Mouse (Mus musculus) forebrain, embryonic 16.5 days (tissue): ENCODE data around the gene Enpp6. TPM values are rescaled to one million over a fixed set of nuclear protein-coding genes. Genes with fewer than 3 reads are reported as not detected.

Source experiments
- ATAC-seq: fragments of 200-750 bp; cut with Nextera tagmentation; 2 replicates; pipeline ENCODE4 v1.8.0; 2017; ENCODE audit warnings: mild to moderate bottlenecking, moderate library complexity
- H3K27ac ChIP-seq: fragments of 300-500 bp; sonication (generic); 2 replicates; pipeline ENCODE4 v1.5.1; 2014; ENCODE audit warnings: low read length, control low read depth
- H3K27me3 ChIP-seq: fragments of 300-500 bp; sonication (generic); replicated peaks from 2 replicates; pipeline ENCODE4 v1.6.1; 2014; ENCODE audit warnings: low read length; ENCODE audit not compliant: control insufficient read depth, insufficient read depth
- H3K36me3 ChIP-seq: fragments of 300-500 bp; sonication (generic); 2 replicates; pipeline ENCODE4 v1.6.1; 2014; ENCODE audit not compliant: control insufficient read depth, insufficient read depth
- H3K4me1 ChIP-seq: fragments of 300-500 bp; sonication (generic); replicated peaks from 2 replicates; pipeline ENCODE4 v1.6.1; 2014; ENCODE audit warnings: low read length; ENCODE audit not compliant: control insufficient read depth, insufficient read depth
- H3K4me2 ChIP-seq: fragments of 300-500 bp; sonication (generic); 2 replicates; pipeline ENCODE4 v1.6.1; 2014; ENCODE audit warnings: mild to moderate bottlenecking, low read length, control low read depth
- H3K4me3 ChIP-seq: fragments of 300-500 bp; sonication (generic); replicated peaks from 2 replicates; pipeline ENCODE4 v1.5.1; 2014; ENCODE audit warnings: mild to moderate bottlenecking, low read length, control low read depth
- H3K9ac ChIP-seq: fragments of 300-500 bp; sonication (generic); replicated peaks from 2 replicates; pipeline ENCODE4 v1.6.1; 2014; ENCODE audit warnings: low read depth, low read length, control low read depth
- H3K9me3 ChIP-seq: fragments of 300-500 bp; sonication (generic); 2 replicates; pipeline ENCODE4 v1.6.1; 2016; ENCODE audit warnings: low read length; ENCODE audit not compliant: control insufficient read depth
- WGBS: fragments of 180-500 bp; shearing (Covaris S2); extraction: QIAGEN DNeasy Blood & Tissue Kit; methylation state at CpG from one replicate; pipeline ENCODE4 v1.1.7; 2014; 5-methylcytosine and 5-hydroxymethylcytosine counted together
- polyA plus RNA-seq: library from polyadenylated mRNA; unstranded; fragments of >200 nt; fragmentation: Nextera tagmentation; extraction: Ambion mirVana; gene quantifications from 2 replicates; pipeline ENCODE4 v1.2.1, GENCODE M21; 2015

The Enpp6 gene
- polyA plus RNA-seq, 1 experiment from 2014 or later: 0.11 TPM

- 94% methylated on average over 3 of the region's 3 CpGs for WGBS
- Histone ChIP-seq H3K9me3 (no peaks in the 10 kb centered on the region), H3K4me2 (no peak overlapping the region), H3K4me1 (no peaks in the 10 kb centered on the region), H3K9ac (no peak overlapping the region), H3K4me3 (no peak overlapping the region), H3K27me3 (no peaks in the 10 kb centered on the region), H3K27ac (no peak overlapping the region), H3K36me3 (no peaks in the 10 kb centered on the region)
- no peak for ATAC-seq
These were observed 146.7 kb downstream of the Enpp6 start for GRCm38 (mm10) chr8:47133381-47133780.

DNA sequence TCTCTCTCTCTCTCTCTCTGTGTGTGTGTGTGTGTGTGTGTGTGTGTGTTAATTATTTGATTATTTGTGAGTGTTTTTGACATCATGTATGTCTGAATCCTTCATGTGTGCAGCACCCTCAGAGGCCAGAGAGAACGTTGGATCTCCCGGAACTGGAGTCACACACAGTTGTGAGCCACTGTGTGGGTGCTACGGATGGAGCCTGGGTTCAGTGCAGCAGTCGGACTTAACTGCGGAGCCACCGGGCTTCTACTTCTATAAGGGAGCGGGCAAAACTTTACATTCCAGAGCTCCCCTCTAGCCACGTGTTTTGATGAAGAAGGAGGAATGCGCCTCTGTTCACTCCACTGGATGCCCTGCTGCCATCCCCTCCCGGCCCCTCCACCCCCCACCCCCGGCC, 148.0 kb downstream of the Enpp6 start:
- H3K9ac ChIP-seq: no peak overlapping the region
- WGBS: 46% methylated on average over 11 of the region's 11 CpGs

DNA sequence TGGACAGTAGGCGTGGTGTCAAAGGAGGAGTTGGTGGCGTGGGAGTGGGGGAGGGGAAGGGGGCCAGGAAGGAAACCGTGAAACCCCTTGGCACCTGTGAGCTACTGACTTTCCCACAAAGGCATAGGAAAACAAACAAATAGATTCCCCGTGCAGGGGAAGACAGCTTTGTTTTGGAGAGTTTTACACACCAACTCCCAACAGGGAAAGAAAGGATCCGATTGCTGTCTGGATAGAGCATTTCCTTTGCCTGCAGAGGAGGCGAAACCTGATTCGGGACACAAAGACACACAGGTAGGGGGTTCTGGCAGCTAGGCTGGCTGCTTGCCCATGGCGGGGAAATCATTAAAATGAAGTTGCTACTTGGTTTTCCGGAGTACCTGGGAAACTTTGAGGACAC, 148.9 kb downstream of the Enpp6 start:
- ATAC-seq: no peak
- peak overlapping the region; percentile 25 for H3K4me2 ChIP-seq
- no peaks in the 10 kb centered on the region for H3K36me3 ChIP-seq
- no peak overlapping the region for H3K9ac ChIP-seq
- H3K27ac ChIP-seq: no peak overlapping the region
- no peaks in the 10 kb centered on the region for H3K27me3 ChIP-seq
- H3K4me1 ChIP-seq: no peaks in the 10 kb centered on the region
- no peak overlapping the region for H3K4me3 ChIP-seq
- no peaks in the 10 kb centered on the region for H3K9me3 ChIP-seq
- WGBS: 15% methylated on average over 9 of the region's 9 CpGs

More for the DNA sequence above, 148.0 kb downstream of the Enpp6 start:
- Histone ChIP-seq H3K4me3 (no peak overlapping the region), H3K36me3 (no peaks in the 10 kb centered on the region), H3K27ac (no peak overlapping the region), H3K4me1 (no peaks in the 10 kb centered on the region), H3K27me3 (no peaks in the 10 kb centered on the region), H3K4me2 (no peak overlapping the region), H3K9me3 (no peaks in the 10 kb centered on the region)
- ATAC-seq: no peak

DNA sequence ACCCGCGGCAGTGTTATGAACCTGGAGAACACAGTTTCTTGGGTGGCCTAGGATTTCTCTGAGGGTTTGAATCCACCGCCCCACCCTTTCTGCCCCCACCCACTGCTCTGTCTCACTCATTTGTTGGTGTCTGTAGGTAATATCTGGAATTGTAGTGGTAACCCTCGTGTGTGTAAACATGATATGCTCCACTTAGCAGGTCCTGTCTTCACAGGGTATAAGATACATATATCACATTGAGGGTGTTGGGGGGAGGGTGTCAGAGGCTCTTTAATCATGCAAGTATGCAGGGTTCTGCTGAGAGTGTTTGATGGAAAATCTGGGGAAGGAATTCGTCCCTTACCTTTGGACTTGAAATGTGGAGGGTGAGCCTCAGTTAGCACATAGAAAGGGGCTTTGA, 149.4 kb downstream of the Enpp6 start:
- H3K27me3 ChIP-seq: no peaks in the 10 kb centered on the region
- H3K36me3 ChIP-seq: no peaks in the 10 kb centered on the region
- H3K4me2 ChIP-seq: no peak overlapping the region
- no peaks in the 10 kb centered on the region for H3K4me1 ChIP-seq
- ATAC-seq: no peak
- no peak overlapping the region for H3K27ac ChIP-seq
- H3K9me3 ChIP-seq: no peaks in the 10 kb centered on the region
- no peak overlapping the region for H3K4me3 ChIP-seq
- H3K9ac ChIP-seq: no peak overlapping the region
- 42% methylated on average over 5 of the region's 5 CpGs for WGBS

- Histone ChIP-seq H3K36me3 (0 out of 2 replicates have a peak, but pooled peaks cover 2% of the 10 kb centered on the region), H3K9ac (no peak overlapping the region), H3K4me2 (no peak overlapping the region), H3K4me1 (no peaks in the 10 kb centered on the region), H3K27me3 (no peaks in the 10 kb centered on the region), H3K27ac (no peak overlapping the region), H3K9me3 (no peaks in the 10 kb centered on the region), H3K4me3 (no peak overlapping the region)
- WGBS: 79% methylated on average over 6 of the region's 9 CpGs
- no peak for ATAC-seq
These were observed 158.6 kb downstream of the Enpp6 start for GRCm38 (mm10) chr8:47145258-47145657.

Other genes with a start within 250 kb of the Enpp6 start
- gene Irf2, start 247.2 kb upstream of the Enpp6 start, polyA plus RNA-seq: 11.2 TPM in 2 replicates